Mouse (Mus musculus) NIH3T3 (cell line): ENCODE results near the gene Pld1.

ENCODE experiments used
- DNase-seq: peaks from one replicate; pipeline ENCODE4 v3.0.0-alpha.2; 2012; ENCODE audit warnings: low read depth

Gene Pld1

GRCm38 (mm10) chr3:27991100-27991703 lies 52.7 kb downstream of the Pld1 start:
- peak; percentile 20 for DNase-seq

GRCm38 (mm10) chr3:27994175-27994990 lies 55.9 kb downstream of the Pld1 start:
- no peak for DNase-seq

- DNase-seq: no peak
Measured at GRCm38 (mm10) chr3:28004321-28004720, 65.8 kb downstream of the Pld1 start.

GRCm38 (mm10) chr3:28007684-28008083 lies 69.2 kb downstream of the Pld1 start:
- no peak for DNase-seq

GRCm38 (mm10) chr3:28008369-28008768 lies 69.9 kb downstream of the Pld1 start:
- DNase-seq: peak; percentile 30

- no peak for DNase-seq
Measured at GRCm38 (mm10) chr3:28012177-28012576, 73.7 kb downstream of the Pld1 start.

- DNase-seq: no peak
Measured at GRCm38 (mm10) chr3:28013441-28013840, 74.9 kb downstream of the Pld1 start.

- no peak for DNase-seq
Measured at GRCm38 (mm10) chr3:28017002-28017401, 78.5 kb downstream of the Pld1 start.

GRCm38 (mm10) chr3:28019727-28020126 lies 81.2 kb downstream of the Pld1 start:
- no peak for DNase-seq

- DNase-seq: no peak
Measured at GRCm38 (mm10) chr3:28020404-28020803, 81.9 kb downstream of the Pld1 start.

GRCm38 (mm10) chr3:28022191-28022590 lies 83.7 kb downstream of the Pld1 start:
- DNase-seq: no peak

GRCm38 (mm10) chr3:28026876-28027275 lies 88.4 kb downstream of the Pld1 start:
- no peak for DNase-seq

- DNase-seq: no peak
Measured at GRCm38 (mm10) chr3:28028456-28028855, 90.0 kb downstream of the Pld1 start.

- DNase-seq: no peak
Measured at GRCm38 (mm10) chr3:28030860-28031259, 92.4 kb downstream of the Pld1 start.

GRCm38 (mm10) chr3:28031643-28032243 lies 93.2 kb downstream of the Pld1 start:
- DNase-seq: no peak

GRCm38 (mm10) chr3:28033898-28034297 lies 95.4 kb downstream of the Pld1 start:
- no peak for DNase-seq

- DNase-seq: no peak
Measured at GRCm38 (mm10) chr3:28034707-28035333, 96.3 kb downstream of the Pld1 start.

GRCm38 (mm10) chr3:28037320-28037932 lies 98.9 kb downstream of the Pld1 start:
- DNase-seq: no peak

GRCm38 (mm10) chr3:28038106-28038505 lies 99.6 kb downstream of the Pld1 start:
- DNase-seq: no peak

GRCm38 (mm10) chr3:28039760-28040159 lies 101.3 kb downstream of the Pld1 start:
- DNase-seq: peak; percentile 14

GRCm38 (mm10) chr3:28041236-28041635 lies 102.7 kb downstream of the Pld1 start:
- DNase-seq: no peak

GRCm38 (mm10) chr3:28042366-28042765 lies 103.9 kb downstream of the Pld1 start:
- DNase-seq: no peak
